Mouse (Mus musculus) ES-Bruce4 (cell line): ENCODE results near the gene Ntn1.

Experiments used
- CTCF ChIP-seq: IDR thresholded peaks from one replicate; pipeline ENCODE4 v1.8.1; 2011; ENCODE audit warnings: low read depth, low read length
- POLR2A ChIP-seq: IDR thresholded peaks from one replicate; pipeline ENCODE4 v1.8.1; 2011; ENCODE audit warnings: low read length; ENCODE audit not compliant: insufficient read depth

DNA sequence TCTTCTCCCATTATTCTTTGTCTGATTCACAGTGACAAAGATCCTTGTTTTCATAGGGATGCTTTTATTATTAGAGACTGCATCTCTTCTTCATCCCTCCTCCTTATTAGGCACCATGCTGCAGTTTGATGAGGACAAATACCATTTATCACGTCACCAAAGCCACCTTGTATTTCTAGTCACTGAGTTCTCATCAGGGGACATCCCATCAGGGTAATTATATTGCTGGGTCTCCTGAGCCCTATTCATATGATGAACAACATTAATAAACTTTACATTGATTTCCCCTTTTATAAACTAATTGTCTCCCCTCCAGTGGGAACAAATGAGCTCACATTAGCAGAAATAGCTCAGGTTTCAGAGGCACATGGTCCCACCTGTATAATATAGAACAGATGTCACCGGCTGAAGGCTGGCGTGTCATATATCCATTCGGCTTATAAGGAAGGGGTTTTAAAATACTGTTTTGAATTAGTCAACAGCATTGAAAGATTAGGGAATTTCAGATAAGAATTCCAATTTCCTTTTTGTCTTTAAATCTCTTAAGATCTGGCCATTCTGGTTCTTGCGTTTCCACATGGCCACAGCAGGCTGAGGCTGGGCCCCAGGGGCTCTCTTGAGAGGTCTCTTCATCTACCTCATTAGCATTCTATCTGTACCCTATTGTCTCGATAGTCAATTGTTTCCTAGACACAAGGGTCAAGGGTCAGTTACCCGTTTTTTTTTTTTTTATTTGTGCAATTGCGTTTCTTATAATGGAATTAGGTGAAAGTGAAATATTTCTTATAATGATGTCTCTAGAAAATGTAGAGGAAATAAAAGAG is 25.1 kb upstream of the Ntn1 start:
- TF ChIP-seq POLR2A (no peak), CTCF (no peak)
